ENCODE assay signal across 21 mouse cellular contexts in the genomic region with DNA sequence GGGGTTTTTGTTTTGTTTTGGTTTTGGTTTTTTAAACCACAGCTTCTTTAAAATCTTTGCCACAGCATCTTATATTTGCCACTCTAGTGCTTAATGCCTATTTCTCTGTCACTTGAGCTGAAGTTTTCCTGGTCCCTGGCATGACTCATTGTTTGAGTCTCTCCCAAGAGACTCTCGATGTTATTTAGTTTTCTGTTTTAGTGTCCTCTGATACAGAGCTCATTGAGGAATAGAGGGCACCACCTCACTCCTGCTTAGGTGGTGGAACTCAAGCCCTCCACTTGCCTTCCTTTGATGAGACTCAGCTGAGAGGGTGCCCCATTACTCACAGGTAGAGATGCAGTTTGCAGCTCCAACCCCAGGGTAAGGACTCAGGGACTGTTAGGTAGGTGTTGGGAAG. TPM values are rescaled to one million over a fixed set of nuclear protein-coding genes. Genes with fewer than 3 reads are reported as not detected.
DNase-seq lines count a peak whose midpoint lies in the region; ATAC-seq and TF ChIP-seq lines count a peak whose summit lies in the region.
"Had no signal": no experiment of that assay in that cellular context is flagged by ENCODE, and none has a peak within 500 bp of the region (broad histone marks: within the 10 kb centered on the region; RNA-seq: fewer than 3 reads in every experiment).

No protein-coding gene starts in this region.

- no peak for TF ChIP-seq CTCF in lung, postnatal 0 days (IDR thresholded peaks at IDR 0.05)

- TF ChIP-seq EP300 in lung, postnatal 0 days (IDR thresholded peaks at IDR 0.05): peak; percentile 85

- no peaks in the 10 kb centered on the region for H3K9me3 ChIP-seq in lung, postnatal 0 days (ENCODE audit: low read length)
- H3K9me3 ChIP-seq in heart, embryonic 12.5 days (replicated peaks): no peaks in the 10 kb centered on the region
- H3K9me3 ChIP-seq: G1E; heart, embryonic 13.5 days; hindbrain, embryonic 12.5 days; hindbrain, embryonic 15.5 days had no signal

- H3K9ac ChIP-seq in lung, postnatal 0 days (replicated peaks; ENCODE audit: low read depth): no peak overlapping the region
- H3K9ac ChIP-seq in heart, embryonic 12.5 days: no peak overlapping the region
- H3K9ac ChIP-seq: forebrain, postnatal 0 days; heart, embryonic 13.5 days; hindbrain, embryonic 12.5 days; hindbrain, embryonic 15.5 days had no signal

- ATAC-seq in lung, postnatal 0 days: peak; percentile 92
- ATAC-seq in CD4-positive, CD25-positive, alpha-beta regulatory T cell, adult 4 months: peak; percentile 32
- ATAC-seq in common myeloid progenitor, adult 5-6 weeks (replicated peaks; ENCODE audit: low read depth, poor library complexity, severe bottlenecking): 0 out of 2 replicates have a peak, but pooled peaks have one; percentile 25
- no peak for ATAC-seq in heart, embryonic 12.5 days (ENCODE audit: insufficient number of reproducible peaks, low FRiP score)
- ATAC-seq: forebrain, embryonic 14.5 days; forebrain, postnatal 0 days had no signal

- no peak overlapping the region for H3K27ac ChIP-seq in lung, postnatal 0 days (ENCODE audit: low read length)
- no peak overlapping the region for H3K27ac ChIP-seq in heart, embryonic 12.5 days (ENCODE audit: poor library complexity, severe bottlenecking)
- H3K27ac ChIP-seq: heart, embryonic 13.5 days; hindbrain, embryonic 12.5 days; hindbrain, embryonic 15.5 days had no signal

- H3K4me3 ChIP-seq in lung, postnatal 0 days (ENCODE audit: low read depth, low read length): no peak overlapping the region
- H3K4me3 ChIP-seq in heart, embryonic 12.5 days: no peak overlapping the region
- H3K4me3 ChIP-seq: heart, embryonic 13.5 days; hindbrain, embryonic 12.5 days; hindbrain, embryonic 15.5 days had no signal

- DNase-seq in lung, postnatal 0 days (ENCODE audit: low spot score): peak; percentile 69
- no peak for DNase-seq in lung, postnatal 10 days
- DNase-seq in thymus, postnatal 0 days (ENCODE audit: low spot score): no peak
- no peak for DNase-seq in kidney, postnatal 36 days
- DNase-seq: adrenal gland, adult 2 months; adrenal gland, postnatal 14 days; cerebellum, adult 11 months; cerebellum, adult 8-10 months; cerebellum, postnatal 10 days; cerebellum, postnatal 36 days; forebrain, postnatal 0 days; gastrocnemius, postnatal 25 days; heart, adult 18-20 months had no signal

- no peaks in the 10 kb centered on the region for H3K27me3 ChIP-seq in lung, postnatal 0 days (replicated peaks; ENCODE audit: insufficient read depth, low read length)
- no peaks in the 10 kb centered on the region for H3K27me3 ChIP-seq in heart, embryonic 12.5 days (replicated peaks)
- H3K27me3 ChIP-seq: heart, embryonic 13.5 days; hindbrain, embryonic 12.5 days; hindbrain, embryonic 15.5 days had no signal

- WGBS in lung, postnatal 0 days: 45% methylated on average over 1 of the region's 1 CpGs
- WGBS in heart, embryonic 12.5 days: 60% methylated on average over 1 of the region's 1 CpGs

- H3K4me1 ChIP-seq in lung, postnatal 0 days (ENCODE audit: insufficient read depth, low read depth, low read length): peaks cover 4% of the 10 kb centered on the region; the same call in 1 of the 2 replicates
- 0 out of 2 replicates have a peak, but pooled peaks cover 2% of the 10 kb centered on the region for H3K4me1 ChIP-seq in heart, embryonic 12.5 days (replicated peaks)
- H3K4me1 ChIP-seq: hindbrain, embryonic 12.5 days; hindbrain, embryonic 15.5 days had no signal

- no peak overlapping the region for H3K4me2 ChIP-seq in lung, postnatal 0 days (replicated peaks; ENCODE audit: low read depth, low read length)
- no peak overlapping the region for H3K4me2 ChIP-seq in heart, embryonic 12.5 days
- H3K4me2 ChIP-seq: heart, embryonic 13.5 days; hindbrain, embryonic 12.5 days; hindbrain, embryonic 15.5 days had no signal

- H3K36me3 ChIP-seq in lung, postnatal 0 days (ENCODE audit: insufficient read depth, low read length): no peaks in the 10 kb centered on the region
- H3K36me3 ChIP-seq in heart, embryonic 12.5 days: no peaks in the 10 kb centered on the region
- H3K36me3 ChIP-seq: G1E; heart, embryonic 13.5 days; hindbrain, embryonic 12.5 days; hindbrain, embryonic 15.5 days had no signal

RNA-seq across cellular contexts. Expression of a gene that starts 17.4 kb away (rescaled TPM):
- polyA plus RNA-seq in lung, postnatal 0 days (2015; fragmentation: Nextera tagmentation; extraction: Ambion mirVana): 44.6 and 44.9 TPM in 2 replicates
- 10 to 100 TPM; 36.4 to 48.7 TPM for polyA plus RNA-seq in CD4-positive, CD25-positive, alpha-beta regulatory T cell, adult 4 months (2017; shearing (Covaris generic))
- total RNA-seq in common myeloid progenitor, adult 5-6 weeks (2017): 3.6 and 9.3 TPM in 2 replicates
- polyA plus RNA-seq in heart, embryonic 12.5 days (2016; fragmentation: Nextera tagmentation; extraction: Ambion mirVana): 0.41 and 0.71 TPM in 2 replicates
- 1.9 and 2.2 TPM in 2 replicates for polyA plus RNA-seq in thymus, postnatal 0 days (2015; fragmentation: Nextera tagmentation; extraction: Ambion mirVana)
- polyA plus RNA-seq: G1E had no signal

Comparison
In these comparisons a context has a peak if more than half of its experiments do, and no peak if none do; other contexts are left out.
1. RNA of a gene that starts 17.4 kb away (polyA plus RNA-seq): 36.4 to 48.7 TPM in CD4-positive, CD25-positive, alpha-beta regulatory T cell, adult 4 months and 44.6 to 44.9 TPM in lung, postnatal 0 days; 1.9 to 2.2 TPM in thymus, postnatal 0 days and 0.41 to 0.71 TPM in heart, embryonic 12.5 days; every median in the first group is over 10 times any median in the second.